Mouse (Mus musculus): ENCODE results near the gene Atf4.

GRCm38 (mm10) chr15:80304188-80304587, 49.2 kb downstream of the Atf4 start:
- TF ChIP-seq MAFK (IDR thresholded peaks at IDR 0.05; ENCODE audit: insufficient read depth, low read depth, low read length) = no peak
- TF ChIP-seq ZC3H11A (IDR thresholded peaks at IDR 0.05; ENCODE audit: borderline replicate concordance, low read depth, low read length) = no peak
- TF ChIP-seq ZNF384 (IDR thresholded peaks at IDR 0.05; ENCODE audit: low read depth, low read length) = no peak
